Mouse (Mus musculus): Measurements from ENCODE around the gene Gmfb. TPM values are rescaled to one million over a fixed set of nuclear protein-coding genes. Genes with fewer than 3 reads are reported as not detected.

Gene Gmfb
- polyA plus RNA-seq, 1 experiment: 23.9 TPM

DNA sequence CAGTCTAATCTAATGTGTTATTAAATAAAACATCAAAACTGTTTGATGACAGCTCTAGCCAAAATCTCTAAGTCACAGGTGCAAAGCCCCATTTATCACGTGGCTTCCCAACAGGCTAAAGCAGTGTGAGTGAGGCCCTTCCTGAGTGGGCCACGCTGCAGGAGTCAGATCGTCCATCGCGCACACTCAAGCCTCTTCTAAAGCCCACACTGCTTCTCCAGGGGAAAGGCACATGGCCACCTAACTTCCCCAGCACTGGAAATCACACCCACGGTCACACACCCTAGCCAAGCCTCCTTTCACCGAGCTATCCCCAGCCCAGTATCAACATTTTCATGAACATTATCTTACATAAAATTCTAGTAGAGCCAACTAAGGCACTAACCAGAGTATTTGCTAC lies 41.0 kb downstream of the Gmfb start:
- 90% methylated on average over 7 of the region's 7 CpGs for WGBS
- DNase-seq: no peak
- Histone ChIP-seq H3K36me3 (ENCODE audit: control insufficient read depth, insufficient read depth, low read length) (peaks cover 40% of the 10 kb centered on the region), H3K4me1 (replicated peaks; ENCODE audit: control insufficient read depth, insufficient read depth, low read length) (0 out of 2 replicates have a peak, but pooled peaks cover 2% of the 10 kb centered on the region), H3K27me3 (ENCODE audit: control insufficient read depth, insufficient read depth, low read length) (no peaks in the 10 kb centered on the region), H3K27ac (ENCODE audit: control insufficient read depth, insufficient read depth, low read length) (no peak overlapping the region), H3K4me3 (ENCODE audit: control insufficient read depth, insufficient read depth, low read length) (no peak overlapping the region)
- TF ChIP-seq CTCF (IDR thresholded peaks at IDR 0.05; ENCODE audit: borderline replicate concordance, control insufficient read depth, extremely low read depth, insufficient read depth, low read length, poor library complexity) (no peak), POLR2A (IDR thresholded peaks at IDR 0.05; ENCODE audit: control insufficient read depth, extremely low read depth, insufficient read depth, low read length, poor library complexity) (no peak)

DNA sequence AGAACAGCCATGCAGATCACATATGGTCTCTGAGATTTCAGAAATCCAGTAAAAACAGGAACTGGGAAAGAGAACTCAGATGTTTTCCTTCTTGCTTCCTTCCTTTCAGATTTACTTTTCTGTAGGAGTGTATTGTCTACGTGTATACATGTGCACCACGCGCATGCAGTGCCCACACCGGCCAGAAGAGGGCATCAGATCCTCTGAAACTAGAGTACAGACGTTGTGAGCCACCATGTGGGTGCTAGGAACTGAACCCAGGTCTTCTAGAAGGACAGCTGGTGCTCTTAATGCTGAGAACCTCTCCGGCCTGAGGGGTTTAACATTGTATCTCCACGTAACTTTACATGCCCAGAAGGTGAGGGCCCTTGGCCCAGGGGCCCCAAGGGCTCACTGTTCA lies 42.8 kb downstream of the Gmfb start:
- Histone ChIP-seq H3K36me3 (ENCODE audit: control insufficient read depth, insufficient read depth, low read length) (peaks cover 50% of the 10 kb centered on the region), H3K4me3 (ENCODE audit: control insufficient read depth, insufficient read depth, low read length) (no peak overlapping the region), H3K4me1 (replicated peaks; ENCODE audit: control insufficient read depth, insufficient read depth, low read length) (0 out of 2 replicates have a peak, but pooled peaks cover 2% of the 10 kb centered on the region), H3K27me3 (ENCODE audit: control insufficient read depth, insufficient read depth, low read length) (no peaks in the 10 kb centered on the region), H3K27ac (ENCODE audit: control insufficient read depth, insufficient read depth, low read length) (no peak overlapping the region)
- no peak for DNase-seq
- TF ChIP-seq POLR2A (IDR thresholded peaks at IDR 0.05; ENCODE audit: control insufficient read depth, extremely low read depth, insufficient read depth, low read length, poor library complexity) (no peak), CTCF (IDR thresholded peaks at IDR 0.05; ENCODE audit: borderline replicate concordance, control insufficient read depth, extremely low read depth, insufficient read depth, low read length, poor library complexity) (no peak)
- WGBS: 97% methylated on average over 7 of the region's 7 CpGs

DNA sequence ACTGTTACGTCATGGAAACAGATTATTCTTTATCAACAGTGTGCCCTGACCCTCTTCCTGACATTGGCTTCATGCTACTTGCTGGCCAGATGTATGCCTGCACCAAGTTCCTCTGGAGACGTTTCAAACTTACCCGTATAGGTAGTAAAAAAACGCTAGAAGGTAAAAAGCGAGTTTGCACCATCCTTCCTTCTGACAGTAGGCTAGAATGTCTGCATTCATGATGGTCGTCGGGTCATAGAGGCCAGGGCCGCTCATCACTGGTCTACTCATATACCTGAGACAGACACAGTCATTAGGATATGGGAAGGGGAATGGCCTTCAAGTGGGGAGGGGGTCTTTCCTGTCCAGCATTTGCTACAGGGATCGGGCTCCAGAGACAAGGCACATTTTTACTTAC lies 43.3 kb downstream of the Gmfb start:
- TF ChIP-seq POLR2A (IDR thresholded peaks at IDR 0.05; ENCODE audit: control insufficient read depth, extremely low read depth, insufficient read depth, low read length, poor library complexity) (no peak), CTCF (IDR thresholded peaks at IDR 0.05; ENCODE audit: borderline replicate concordance, control insufficient read depth, extremely low read depth, insufficient read depth, low read length, poor library complexity) (no peak)
- Histone ChIP-seq H3K4me3 (ENCODE audit: control insufficient read depth, insufficient read depth, low read length) (no peak overlapping the region), H3K27me3 (ENCODE audit: control insufficient read depth, insufficient read depth, low read length) (no peaks in the 10 kb centered on the region), H3K4me1 (replicated peaks; ENCODE audit: control insufficient read depth, insufficient read depth, low read length) (0 out of 2 replicates have a peak, but pooled peaks cover 2% of the 10 kb centered on the region), H3K27ac (ENCODE audit: control insufficient read depth, insufficient read depth, low read length) (no peak overlapping the region), H3K36me3 (ENCODE audit: control insufficient read depth, insufficient read depth, low read length) (peaks cover 50% of the 10 kb centered on the region)
- no peak for DNase-seq
- 97% methylated on average over 9 of the region's 9 CpGs for WGBS

DNA sequence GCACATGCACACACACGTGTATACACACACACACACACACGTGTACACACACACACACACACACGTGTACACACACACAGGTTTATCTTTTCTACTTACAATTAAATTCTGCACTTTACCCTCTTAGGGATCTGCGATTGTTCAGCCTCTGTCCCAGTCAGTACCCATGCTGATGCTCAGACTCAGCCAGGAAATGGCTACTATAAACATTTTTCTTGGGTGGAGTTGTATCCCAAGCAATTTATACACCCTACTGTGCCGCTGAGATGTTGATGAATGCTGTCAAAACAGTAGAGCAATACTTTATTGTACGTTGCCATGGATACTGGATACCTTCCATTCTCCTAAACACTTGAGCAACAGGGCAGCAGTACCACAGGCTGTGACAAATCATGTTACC lies 52.0 kb downstream of the Gmfb start:
- H3K27ac ChIP-seq (ENCODE audit: control insufficient read depth, insufficient read depth, low read length): no peak overlapping the region
- 97% methylated on average over 6 of the region's 6 CpGs for WGBS

DNA sequence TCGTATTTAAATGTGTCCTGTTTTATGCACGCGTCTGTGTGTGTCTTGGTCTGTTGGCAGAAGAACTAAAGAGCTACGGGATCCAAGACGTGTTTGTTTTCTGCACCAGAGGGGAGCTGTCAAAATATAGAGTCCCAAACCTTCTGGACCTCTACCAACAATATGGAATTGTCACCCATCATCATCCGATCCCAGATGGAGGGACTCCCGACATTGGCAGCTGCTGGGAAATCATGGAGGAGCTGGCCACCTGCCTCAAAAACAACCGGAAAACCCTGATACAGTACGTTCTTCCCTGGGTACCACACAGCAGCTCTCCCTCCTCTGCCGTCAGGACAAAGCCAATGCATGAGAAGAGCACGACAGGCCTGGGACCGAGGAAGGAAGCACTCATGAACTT lies 54.9 kb downstream of the Gmfb start:
- WGBS: 89% methylated on average over 12 of the region's 12 CpGs
- peaks cover 36% of the 10 kb centered on the region for H3K36me3 ChIP-seq (ENCODE audit: control insufficient read depth, insufficient read depth, low read length)

More for the DNA sequence above, 52.0 kb downstream of the Gmfb start:
- H3K36me3 ChIP-seq (ENCODE audit: control insufficient read depth, insufficient read depth, low read length): peaks cover 33% of the 10 kb centered on the region
- TF ChIP-seq CTCF (IDR thresholded peaks at IDR 0.05; ENCODE audit: borderline replicate concordance, control insufficient read depth, extremely low read depth, insufficient read depth, low read length, poor library complexity): no peak
- TF ChIP-seq POLR2A (IDR thresholded peaks at IDR 0.05; ENCODE audit: control insufficient read depth, extremely low read depth, insufficient read depth, low read length, poor library complexity): no peak
- no peaks in the 10 kb centered on the region for H3K27me3 ChIP-seq (ENCODE audit: control insufficient read depth, insufficient read depth, low read length)
- DNase-seq: no peak
- no peaks in the 10 kb centered on the region for H3K4me1 ChIP-seq (replicated peaks; ENCODE audit: control insufficient read depth, insufficient read depth, low read length)
- no peak overlapping the region for H3K4me3 ChIP-seq (ENCODE audit: control insufficient read depth, insufficient read depth, low read length)

GRCm38 (mm10) chr14:46761186-46761585 lies 60.9 kb downstream of the Gmfb start:
- no peak overlapping the region for H3K27ac ChIP-seq (ENCODE audit: control insufficient read depth, insufficient read depth, low read length)
- peaks cover 6% of the 10 kb centered on the region; the same call in 1 of the 2 replicates for H3K4me1 ChIP-seq (replicated peaks; ENCODE audit: control insufficient read depth, insufficient read depth, low read length)
- no peak for DNase-seq
- TF ChIP-seq CTCF (IDR thresholded peaks at IDR 0.05; ENCODE audit: borderline replicate concordance, control insufficient read depth, extremely low read depth, insufficient read depth, low read length, poor library complexity): no peak
- TF ChIP-seq POLR2A (IDR thresholded peaks at IDR 0.05; ENCODE audit: control insufficient read depth, extremely low read depth, insufficient read depth, low read length, poor library complexity): no peak
- WGBS: 29% methylated on average over 6 of the region's 6 CpGs
- H3K27me3 ChIP-seq (ENCODE audit: control insufficient read depth, insufficient read depth, low read length): no peaks in the 10 kb centered on the region
- H3K36me3 ChIP-seq (ENCODE audit: control insufficient read depth, insufficient read depth, low read length): peaks cover 7% of the 10 kb centered on the region; the same call in 1 of the 2 replicates
- H3K4me3 ChIP-seq (ENCODE audit: control insufficient read depth, insufficient read depth, low read length): peak overlapping the region; percentile 13; the same call in 1 of the 2 replicates

More for the DNA sequence above, 54.9 kb downstream of the Gmfb start:
- DNase-seq: no peak
- no peaks in the 10 kb centered on the region for H3K27me3 ChIP-seq (ENCODE audit: control insufficient read depth, insufficient read depth, low read length)
- no peak overlapping the region for H3K4me3 ChIP-seq (ENCODE audit: control insufficient read depth, insufficient read depth, low read length)
- H3K4me1 ChIP-seq (replicated peaks; ENCODE audit: control insufficient read depth, insufficient read depth, low read length): no peaks in the 10 kb centered on the region
- no peak overlapping the region for H3K27ac ChIP-seq (ENCODE audit: control insufficient read depth, insufficient read depth, low read length)
- no peak for TF ChIP-seq CTCF (IDR thresholded peaks at IDR 0.05; ENCODE audit: borderline replicate concordance, control insufficient read depth, extremely low read depth, insufficient read depth, low read length, poor library complexity)
- TF ChIP-seq POLR2A (IDR thresholded peaks at IDR 0.05; ENCODE audit: control insufficient read depth, extremely low read depth, insufficient read depth, low read length, poor library complexity): no peak
